Mouse (Mus musculus) cerebellum, adult (tissue): ENCODE data around the gene Slc30a7.

Experiments
- ATAC-seq: cut with Nextera tagmentation; 2 replicates; pipeline ENCODE4 v1.9.2; 2017; ENCODE audit warnings: mild to moderate bottlenecking, moderate library complexity, mixed read lengths; ENCODE audit not compliant: insufficient number of reproducible peaks, low FRiP score, low TSS enrichment

The Slc30a7 gene

DNA sequence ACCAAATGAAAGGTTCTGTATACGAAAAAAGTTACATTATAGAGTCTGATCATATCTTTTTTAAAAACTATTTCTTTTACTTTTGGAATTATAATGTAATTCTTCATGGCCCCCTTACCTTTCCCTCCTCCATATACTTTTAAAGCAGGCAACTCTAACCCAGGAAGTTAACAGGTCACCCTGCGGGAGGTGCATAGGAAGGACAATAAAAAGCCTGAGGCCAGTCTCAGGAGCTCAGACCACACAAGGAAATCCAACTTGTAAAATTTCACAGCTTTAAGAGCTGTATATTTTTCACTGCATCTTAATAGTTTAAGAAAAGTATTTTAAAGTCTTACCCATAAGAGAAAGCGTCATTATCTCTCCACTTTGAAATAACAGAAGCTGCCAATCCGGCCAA is 14.6 kb downstream of the Slc30a7 start:
- no peak for ATAC-seq

GRCm38 (mm10) chr3:115992103-115992502 is 15.1 kb downstream of the Slc30a7 start:
- ATAC-seq, result no peak

DNA sequence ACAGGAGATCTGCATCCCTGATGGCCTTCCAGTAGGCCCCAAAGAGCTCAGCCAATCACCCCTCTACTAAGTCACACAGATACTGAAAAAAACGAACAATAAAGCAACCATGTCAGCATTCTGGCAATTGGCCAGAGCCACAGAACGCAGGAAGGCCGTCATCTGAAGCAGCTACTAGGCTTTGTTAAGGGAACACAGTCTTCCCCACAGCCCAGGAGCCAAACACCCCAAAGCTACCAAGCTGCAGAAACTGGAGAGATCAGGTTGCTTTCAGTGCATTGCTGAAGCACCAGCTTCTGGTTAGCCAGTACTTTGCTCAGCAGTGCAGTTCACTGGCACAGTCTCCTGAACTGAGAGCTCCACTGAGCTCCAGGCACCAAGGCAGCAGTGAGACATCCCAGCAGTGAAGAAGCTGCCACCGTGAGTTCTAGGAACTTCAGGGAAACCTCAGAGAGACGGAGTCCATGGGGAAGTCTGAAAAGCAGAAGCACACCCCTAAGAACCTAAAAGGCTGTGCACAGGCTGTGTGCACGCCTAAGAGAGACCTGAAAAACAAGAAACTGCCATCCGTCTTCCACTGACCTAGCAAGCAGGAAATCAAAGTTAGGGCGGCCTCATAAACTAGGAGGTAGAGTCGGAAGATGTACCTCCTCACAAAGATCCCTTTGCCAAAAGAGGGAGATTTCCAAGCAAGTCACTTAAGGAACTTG is 21.9 kb downstream of the Slc30a7 start:
- no peak; the same call in 1 of the 2 replicates for ATAC-seq

DNA sequence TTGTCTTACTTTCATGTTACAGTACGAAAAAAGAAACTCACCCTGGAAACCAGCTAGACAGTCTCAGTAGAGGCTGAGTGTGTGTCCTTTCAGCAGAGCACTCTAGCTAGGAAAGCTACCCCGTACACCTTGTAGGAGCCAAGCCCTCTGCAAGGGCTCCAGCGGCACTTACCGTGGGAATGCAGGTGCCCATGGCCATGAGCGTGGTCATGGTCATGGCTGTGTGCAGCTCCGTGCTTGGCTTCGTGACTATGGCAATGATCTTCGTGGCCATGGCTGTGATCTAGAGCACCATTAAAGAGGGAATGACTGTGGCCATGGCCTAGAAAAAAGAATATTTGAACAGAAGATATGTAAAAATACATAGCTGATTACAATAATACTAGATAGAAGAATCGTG is 22.6 kb downstream of the Slc30a7 start:
- no peak for ATAC-seq

- no peak for ATAC-seq
Measured at GRCm38 (mm10) chr3:115983217-115983616, 24.0 kb downstream of the Slc30a7 start.

DNA sequence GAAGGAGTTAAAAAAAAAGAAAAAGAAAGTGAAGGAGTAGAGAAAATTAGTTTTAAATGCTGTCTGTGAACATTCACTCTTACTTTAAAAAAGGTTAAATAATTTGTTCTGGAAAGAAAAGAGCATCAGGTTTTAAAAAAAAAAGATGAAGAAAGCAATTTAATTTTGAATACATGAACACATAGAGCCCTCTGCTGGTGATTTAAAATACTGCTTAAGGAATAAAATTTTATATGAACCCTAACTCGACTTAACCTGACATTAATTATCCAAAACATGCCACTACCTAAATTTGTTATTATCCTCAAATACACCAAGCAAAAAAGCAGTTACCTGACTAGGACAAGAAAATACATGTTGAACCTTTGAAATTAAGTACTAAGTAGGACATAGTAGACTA is 28.2 kb downstream of the Slc30a7 start:
- no peak for ATAC-seq

DNA sequence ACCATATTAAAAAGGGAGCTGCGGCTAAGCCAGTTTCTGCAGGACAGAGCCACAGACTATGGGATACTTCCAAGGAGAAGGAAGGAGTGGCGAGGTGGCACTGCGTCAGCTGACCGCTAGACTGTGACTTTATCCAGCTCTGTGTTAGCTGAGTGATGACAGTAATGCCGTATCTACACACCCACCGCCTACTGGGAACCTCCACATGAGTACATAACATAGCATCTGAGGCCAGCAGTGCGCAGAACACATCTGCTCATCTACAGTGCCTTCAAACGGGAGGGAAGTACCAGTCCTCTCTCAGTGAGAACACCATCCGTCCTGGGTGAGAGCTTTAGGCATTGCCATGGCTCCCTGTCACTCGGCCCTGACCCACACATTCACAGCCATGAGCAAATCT is 32.2 kb downstream of the Slc30a7 start:
- no peak for ATAC-seq

- no peak for ATAC-seq
Measured at GRCm38 (mm10) chr3:115974228-115974627, 33.0 kb downstream of the Slc30a7 start.

GRCm38 (mm10) chr3:115971891-115972646 is 35.1 kb downstream of the Slc30a7 start:
- ATAC-seq, result no peak

- no peak for ATAC-seq
Measured at GRCm38 (mm10) chr3:115971045-115971785, 36.0 kb downstream of the Slc30a7 start.

GRCm38 (mm10) chr3:115968745-115969530 is 38.3 kb downstream of the Slc30a7 start:
- ATAC-seq, result no peak

DNA sequence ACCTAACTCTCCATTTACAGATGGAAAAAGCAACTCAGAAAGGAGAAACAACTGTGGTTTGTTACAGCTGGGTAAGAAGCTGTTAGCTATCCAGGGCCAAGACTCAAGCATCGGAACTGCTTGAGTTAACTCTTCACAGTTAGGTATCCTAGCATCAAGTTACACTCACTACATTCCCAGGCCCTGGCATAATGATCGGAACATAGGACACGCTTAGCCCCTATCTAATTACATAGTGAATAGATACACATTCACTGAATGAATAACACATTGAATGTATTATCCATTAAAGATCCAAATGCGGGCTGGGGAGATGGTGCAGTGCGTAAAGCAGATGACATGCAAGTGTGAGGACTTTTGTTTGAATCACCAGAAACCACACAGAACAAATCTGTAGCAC is 43.1 kb downstream of the Slc30a7 start:
- no peak for ATAC-seq

DNA sequence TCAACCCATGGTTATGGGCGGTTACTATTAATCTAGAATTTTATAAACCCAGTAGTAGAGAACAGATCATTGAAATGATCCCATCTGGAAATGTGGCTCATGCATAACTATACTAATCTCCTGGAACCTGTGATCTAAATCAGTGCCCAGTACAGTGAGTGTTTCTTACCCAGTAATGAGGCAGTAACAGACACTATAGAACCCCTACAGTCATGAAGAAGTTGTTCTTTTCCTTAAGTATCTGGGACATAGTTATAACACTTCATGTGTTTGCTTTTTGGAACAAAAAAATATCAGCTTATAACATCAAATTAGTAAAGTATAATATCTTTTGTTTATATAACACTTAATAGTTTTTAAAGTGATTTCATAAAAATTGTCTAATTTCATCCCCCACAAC is 43.6 kb downstream of the Slc30a7 start:
- no peak for ATAC-seq

GRCm38 (mm10) chr3:115962028-115962415 is 45.2 kb downstream of the Slc30a7 start:
- ATAC-seq, result no peak

GRCm38 (mm10) chr3:115961311-115962027 is 45.7 kb downstream of the Slc30a7 start:
- ATAC-seq, result no peak

DNA sequence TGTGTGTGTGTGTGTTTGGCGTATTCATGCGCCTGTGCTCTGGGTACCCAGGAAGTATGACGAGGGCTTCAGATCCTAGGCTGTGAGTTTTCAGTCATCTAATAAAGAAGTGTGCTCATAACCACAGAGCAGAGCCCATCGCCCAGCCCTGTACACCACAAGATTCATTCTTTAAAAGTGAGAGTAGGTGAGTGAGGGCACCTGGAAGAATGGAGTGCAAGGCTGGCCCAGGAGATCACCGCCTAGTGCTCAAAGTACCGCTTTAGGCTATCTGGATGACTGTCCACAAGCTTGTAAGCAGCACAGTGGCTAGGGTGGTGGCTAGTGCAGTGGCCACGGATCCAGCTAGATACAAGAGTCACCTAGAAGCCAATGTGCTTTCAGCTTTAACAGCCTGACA is 50.0 kb downstream of the Slc30a7 start:
- ATAC-seq, result no peak

- ATAC-seq, result no peak
Measured at GRCm38 (mm10) chr3:115953088-115953487, 54.1 kb downstream of the Slc30a7 start.

DNA sequence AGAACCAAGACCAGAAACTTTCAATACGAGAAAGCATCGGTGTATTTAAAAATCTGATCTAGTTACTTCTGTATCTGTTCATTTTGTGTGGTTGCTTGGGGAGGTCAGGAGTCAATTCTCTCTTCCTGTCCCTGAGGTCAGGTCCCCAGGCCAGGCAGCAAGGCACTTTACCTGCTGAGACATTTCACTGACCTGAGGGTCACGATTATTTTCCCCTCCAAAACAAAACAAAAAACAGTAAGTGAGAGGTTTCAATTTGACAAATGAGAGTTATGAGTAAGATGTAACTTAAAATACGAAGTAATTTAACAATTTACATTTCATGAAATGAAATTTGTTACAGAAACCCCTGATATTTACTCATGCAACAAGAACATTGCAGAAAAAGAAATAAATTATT is 54.9 kb downstream of the Slc30a7 start:
- no peak for ATAC-seq

- no peak for ATAC-seq
Measured at GRCm38 (mm10) chr3:115951221-115951620, 56.0 kb downstream of the Slc30a7 start.
